ENCODE assay signal across 15 mouse cellular contexts in genomic region chr1:193738821-193739220, GRCm38 (mm10).
DNase-seq lines count a peak whose midpoint lies in the region; ATAC-seq lines count a peak whose summit lies in the region.
"Had no signal": no experiment of that assay in that cellular context is flagged by ENCODE, and none has a peak within 500 bp of the region (broad histone marks: within the 10 kb centered on the region; RNA-seq: fewer than 3 reads in every experiment).

No protein-coding gene starts in this region.

- WGBS in neural tube, embryonic 15.5 days, result 61% methylated on average over 6 of the region's 6 CpGs
- WGBS in forebrain, embryonic 16.5 days, result 64% methylated on average over 6 of the region's 6 CpGs

- H3K4me2 ChIP-seq in neural tube, embryonic 15.5 days, result no peak overlapping the region
- H3K4me2 ChIP-seq in forebrain, embryonic 16.5 days (ENCODE audit: low read length), result no peak overlapping the region
- H3K4me2 ChIP-seq: forebrain, embryonic 13.5 days; midbrain, embryonic 13.5 days had no signal

- H3K4me1 ChIP-seq in neural tube, embryonic 15.5 days, result peaks cover 4% of the 10 kb centered on the region; the same call in 1 of the 2 replicates
- peaks cover 8% of the 10 kb centered on the region for H3K4me1 ChIP-seq in forebrain, embryonic 16.5 days (replicated peaks; ENCODE audit: control insufficient read depth, insufficient read depth, low read length)

- intact Hi-C loops in heart, postnatal 10 days (cut with DNase I), result no loop called here
- intact Hi-C loops in heart, postnatal 36 days (cut with DNase I), result no loop called here

- H3K36me3 ChIP-seq in neural tube, embryonic 15.5 days, result no peaks in the 10 kb centered on the region
- no peaks in the 10 kb centered on the region for H3K36me3 ChIP-seq in forebrain, embryonic 16.5 days (ENCODE audit: control insufficient read depth, insufficient read depth)
- H3K36me3 ChIP-seq: midbrain, embryonic 13.5 days had no signal

- H3K27me3 ChIP-seq in neural tube, embryonic 15.5 days (replicated peaks), result no peaks in the 10 kb centered on the region
- no peaks in the 10 kb centered on the region for H3K27me3 ChIP-seq in forebrain, embryonic 16.5 days (replicated peaks; ENCODE audit: control insufficient read depth, insufficient read depth, low read length)
- H3K27me3 ChIP-seq: forebrain, embryonic 13.5 days; midbrain, embryonic 13.5 days had no signal

- no peaks in the 10 kb centered on the region for H3K9me3 ChIP-seq in neural tube, embryonic 15.5 days (replicated peaks)
- H3K9me3 ChIP-seq in forebrain, embryonic 16.5 days (ENCODE audit: control insufficient read depth, low read length), result no peaks in the 10 kb centered on the region
- H3K9me3 ChIP-seq: forebrain, embryonic 13.5 days; midbrain, embryonic 13.5 days had no signal

- no peak overlapping the region for H3K27ac ChIP-seq in neural tube, embryonic 15.5 days (replicated peaks)
- H3K27ac ChIP-seq in forebrain, embryonic 16.5 days (ENCODE audit: low read length), result no peak overlapping the region
- H3K27ac ChIP-seq: forebrain, embryonic 13.5 days; heart, adult 2 months; hindbrain, postnatal 0 days; layer of hippocampus, adult 2 months; midbrain, embryonic 13.5 days had no signal

- H3K9ac ChIP-seq in neural tube, embryonic 15.5 days (replicated peaks), result no peak overlapping the region
- no peak overlapping the region for H3K9ac ChIP-seq in forebrain, embryonic 16.5 days (replicated peaks; ENCODE audit: low read depth, low read length)
- H3K9ac ChIP-seq: forebrain, embryonic 13.5 days; midbrain, embryonic 13.5 days had no signal

- no peak overlapping the region for H3K4me3 ChIP-seq in neural tube, embryonic 15.5 days (replicated peaks)
- H3K4me3 ChIP-seq in forebrain, embryonic 16.5 days (replicated peaks; ENCODE audit: low read length), result no peak overlapping the region
- H3K4me3 ChIP-seq: forebrain, embryonic 13.5 days; heart, adult 2 months; layer of hippocampus, adult 2 months; midbrain, embryonic 13.5 days had no signal

- DNase-seq in heart, postnatal 10 days, result peak; percentile 8 to 38
- DNase-seq in heart, postnatal 36 days, result no peak
- peak; percentile 44 for DNase-seq in neural tube, embryonic 10.5 days (ENCODE audit: extremely low spot score, low spot score)
- DNase-seq in c-Kit-positive CD71-positive TER-119-negative erythroid progenitor cells, embryonic 14.5 days (ENCODE audit: low read depth), result peak; percentile 0
- DNase-seq in mesoderm, embryonic 11.5 days (ENCODE audit: low read depth, low spot score), result peak; percentile 64
- DNase-seq: cerebellum, postnatal 10 days; heart, adult 2 months had no signal

- ATAC-seq in neural tube, embryonic 15.5 days (ENCODE audit: low FRiP score), result no peak
- no peak for ATAC-seq in erythroblast, adult 5-6 weeks (replicated peaks; ENCODE audit: low FRiP score, poor library complexity, severe bottlenecking)
- no peak for ATAC-seq in forebrain, embryonic 16.5 days
- ATAC-seq: CD4-positive, CD25-positive, alpha-beta regulatory T cell, adult 4 months; forebrain, embryonic 13.5 days; hindbrain, postnatal 0 days; midbrain, embryonic 13.5 days had no signal

Comparison
In these comparisons a context has a peak if more than half of its experiments do, and no peak if none do; other contexts are left out.
1. DNase-seq: peak in heart, postnatal 10 days (2 of 2), neural tube, embryonic 10.5 days (single experiment), c-Kit-positive CD71-positive TER-119-negative erythroid progenitor cells, embryonic 14.5 days (single experiment) and mesoderm, embryonic 11.5 days (single experiment); none in heart, postnatal 36 days (0 of 2).